Mouse (Mus musculus) MEL (cell line): ENCODE measurements at regions not wholly inside any gene's neighbourhood (a gene's known extent, or its start where the extent isn't known, plus 50 kb on each side); places are given as distances from the start of the nearest gene placed in this dataset.

ENCODE experiments used
- CTCF ChIP-seq, 3 experiments: IDR thresholded peaks in 2 of 3; conservative IDR thresholded peaks in 1 of 3; 2 replicates each; pipeline ENCODE4 v1.5.1; 2011 to 2012; ENCODE audit warnings: low read length in 3 of 3, low read depth in 2 of 3, mild to moderate bottlenecking in 2 of 3, improper control_type of control experiment in 1 of 3, inconsistent platforms in 1 of 3, mixed read lengths in 1 of 3, moderate library complexity in 1 of 3; ENCODE audit not compliant: control insufficient read depth in 1 of 3, insufficient read depth in 1 of 3, poor library complexity in 1 of 3, severe bottlenecking in 1 of 3
- ELF1 ChIP-seq: IDR thresholded peaks from 2 replicates; pipeline ENCODE4 v1.6.1; 2014; ENCODE audit warnings: low read depth, mild to moderate bottlenecking, inconsistent platforms, low read length, improper control_type of control experiment, moderate library complexity
- EP300 ChIP-seq, 2 experiments: IDR thresholded peaks; 2 replicates each; pipeline ENCODE4 v1.6.1; 2011; ENCODE audit warnings: improper control_type of control experiment in 2 of 2, low read length in 2 of 2, low read depth in 1 of 2, mild to moderate bottlenecking in 1 of 2
- GATA1 ChIP-seq: IDR thresholded peaks from 2 replicates; pipeline ENCODE4 v1.6.1; 2011; ENCODE audit warnings: low read depth, low read length, improper control_type of control experiment
- HCFC1 ChIP-seq: IDR thresholded peaks from 2 replicates; pipeline ENCODE4 v1.6.1; 2012; ENCODE audit warnings: low read depth, mild to moderate bottlenecking, inconsistent platforms, low read length, improper control_type of control experiment, moderate library complexity
- NRF1 ChIP-seq: IDR thresholded peaks from 2 replicates; pipeline ENCODE4 v1.6.1; 2014; ENCODE audit warnings: low read depth, mild to moderate bottlenecking, inconsistent platforms, low read length, improper control_type of control experiment, moderate library complexity; ENCODE audit not compliant: poor library complexity, insufficient read depth, severe bottlenecking
- POLR2A ChIP-seq, 2 experiments: IDR thresholded peaks; 2 replicates each; pipeline ENCODE4 v1.6.1; 2011 to 2012; ENCODE audit warnings: low read length in 2 of 2, mild to moderate bottlenecking in 2 of 2, control low read depth in 1 of 2, improper control_type of control experiment in 1 of 2, low read depth in 1 of 2, moderate library complexity in 1 of 2; ENCODE audit not compliant: control insufficient read depth in 1 of 2, insufficient read depth in 1 of 2, poor library complexity in 1 of 2
- SIN3A ChIP-seq: IDR thresholded peaks from 2 replicates; pipeline ENCODE4 v1.6.1; 2012; ENCODE audit warnings: low read length, improper control_type of control experiment, inconsistent platforms
- TAL1 ChIP-seq: IDR thresholded peaks from 2 replicates; pipeline ENCODE4 v1.6.1; 2012; ENCODE audit warnings: mild to moderate bottlenecking, inconsistent platforms, low read length, moderate library complexity, mixed read lengths
- TBP ChIP-seq: IDR thresholded peaks from 2 replicates; pipeline ENCODE4 v1.8.0; 2011; ENCODE audit warnings: low read depth, low read length, improper control_type of control experiment
- USF2 ChIP-seq, 2 experiments: IDR thresholded peaks; 2 replicates each; pipeline ENCODE4 v1.6.1; 2011 to 2012; ENCODE audit warnings: improper control_type of control experiment in 2 of 2, low read length in 2 of 2, borderline replicate concordance in 1 of 2, inconsistent platforms in 1 of 2, low read depth in 1 of 2, mild to moderate bottlenecking in 1 of 2; ENCODE audit not compliant: insufficient read depth in 1 of 2
- ZC3H11A ChIP-seq: IDR thresholded peaks from 2 replicates; pipeline ENCODE4 v1.6.1; 2012; ENCODE audit warnings: low read depth, mild to moderate bottlenecking, inconsistent platforms, low read length, improper control_type of control experiment
- ZMIZ1 ChIP-seq: IDR thresholded peaks from 2 replicates; pipeline ENCODE4 v1.6.1; 2012; ENCODE audit warnings: low read depth, mild to moderate bottlenecking, inconsistent platforms, low read length, improper control_type of control experiment, moderate library complexity
- ZNF384 ChIP-seq: IDR thresholded peaks from 2 replicates; pipeline ENCODE4 v1.6.1; 2012; ENCODE audit warnings: low read depth, mild to moderate bottlenecking, inconsistent platforms, low read length, improper control_type of control experiment

DNA sequence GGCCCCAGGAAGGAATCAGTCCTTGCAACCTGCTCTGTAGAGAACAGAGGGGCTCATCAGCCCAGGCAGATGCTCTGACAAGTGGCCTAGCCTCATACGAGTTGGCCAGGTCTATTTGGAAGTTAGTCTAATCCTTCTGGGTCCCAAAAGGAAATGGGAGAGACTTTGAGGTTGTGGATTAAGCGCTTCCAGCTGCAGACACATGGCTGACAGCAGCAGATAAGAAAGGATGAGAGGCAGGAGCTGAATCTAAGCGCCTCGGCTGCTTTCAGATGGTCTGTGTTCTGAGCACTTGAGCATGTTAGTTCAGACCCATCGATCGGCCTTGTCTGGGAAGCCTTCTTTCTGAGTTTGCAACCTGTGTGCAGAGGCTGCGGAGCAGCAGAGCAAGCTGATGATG is 438.0 kb upstream of the Gm6657 start:
- no peak for TF ChIP-seq EP300 (IDR thresholded peaks at IDR 0.05; ENCODE audit: low read depth in 1 of 2, low read length in 2 of 2)
- no peak for TF ChIP-seq ELF1
- TF ChIP-seq ZC3H11A, result no peak
- TF ChIP-seq NRF1, result no peak
- no peak for TF ChIP-seq ZMIZ1
- no peak for TF ChIP-seq ZNF384
- TF ChIP-seq TBP, result no peak
- no peak for TF ChIP-seq CTCF (IDR thresholded peaks at IDR 0.05 in 2 of 3, conservative IDR thresholded peaks at IDR 0.05 in 1 of 3; ENCODE audit: control insufficient read depth in 1 of 3, insufficient read depth in 1 of 3, low read depth in 2 of 3, low read length in 3 of 3, poor library complexity in 1 of 3, severe bottlenecking in 1 of 3)
- TF ChIP-seq TAL1, result no peak
- no peak for TF ChIP-seq GATA1
- TF ChIP-seq POLR2A (IDR thresholded peaks at IDR 0.05; ENCODE audit: control insufficient read depth in 1 of 2, insufficient read depth in 1 of 2, low read depth in 1 of 2, low read length in 2 of 2, poor library complexity in 1 of 2), result no peak
- TF ChIP-seq SIN3A, result no peak
- TF ChIP-seq USF2 (IDR thresholded peaks at IDR 0.05; ENCODE audit: borderline replicate concordance in 1 of 2, insufficient read depth in 1 of 2, low read depth in 1 of 2, low read length in 2 of 2), result no peak
- no peak for TF ChIP-seq HCFC1
